Mouse (Mus musculus): ENCODE results near the gene Nrxn3. TPM values are rescaled to one million over a fixed set of nuclear protein-coding genes. Genes with fewer than 3 reads are reported as not detected.

Nrxn3 gene
- total RNA-seq, 2 experiments from 2014 or later, result 0.60 to 0.67 TPM

- intact Hi-C loops (cut with DNase I), result no loop called here
- no peak for DNase-seq
Observed at GRCm38 (mm10) chr12:89979190-89979589, 1256.5 kb downstream of the Nrxn3 start.

- intact Hi-C loops (cut with DNase I), result no loop called here
- no peak for DNase-seq
Observed at GRCm38 (mm10) chr12:89982445-89982844, 1259.8 kb downstream of the Nrxn3 start.

DNA sequence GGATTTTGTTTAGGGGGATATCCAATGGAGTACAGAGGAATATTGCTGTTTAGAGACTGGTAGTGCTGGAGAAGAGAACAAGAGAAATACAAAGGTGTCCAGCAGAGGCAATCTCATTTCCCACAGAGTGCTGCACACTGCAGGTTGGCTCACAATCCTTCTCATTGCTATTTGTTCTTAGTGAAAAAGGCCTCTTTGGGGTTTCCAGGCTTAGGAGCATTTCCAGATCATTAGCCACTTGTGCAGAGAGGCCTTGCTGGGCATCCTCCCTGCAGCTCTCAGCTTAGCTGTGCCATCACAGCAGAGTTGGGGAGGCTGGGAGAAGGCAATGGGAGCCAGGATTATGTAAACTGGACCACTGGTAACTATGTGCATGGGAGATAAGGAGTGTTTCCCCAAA lies 1260.7 kb downstream of the Nrxn3 start:
- intact Hi-C loops (cut with DNase I), result no loop called here
- no peak for DNase-seq

GRCm38 (mm10) chr12:89986219-89986618 lies 1263.5 kb downstream of the Nrxn3 start:
- DNase-seq, result no peak
- intact Hi-C loops (cut with DNase I), result no loop called here

DNA sequence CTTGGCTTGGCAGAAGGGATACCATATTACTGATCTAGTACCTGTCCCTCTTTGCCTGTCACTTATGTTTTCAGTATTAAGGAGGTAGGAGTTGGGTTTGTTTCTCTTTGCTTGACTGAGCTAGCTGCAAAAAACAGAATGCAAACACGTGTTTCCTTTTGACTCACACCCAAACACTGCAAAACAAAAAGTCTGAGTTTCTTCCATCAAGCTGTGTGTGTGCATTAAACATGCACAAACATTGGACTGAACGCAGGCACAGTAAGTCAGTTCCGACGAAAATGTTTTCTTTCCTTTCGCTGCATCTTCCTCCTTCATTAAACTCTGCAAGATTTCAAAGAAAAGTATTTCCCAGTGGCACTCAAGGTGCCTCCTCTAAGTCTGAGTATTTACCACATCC lies 1270.6 kb downstream of the Nrxn3 start:
- no peak for DNase-seq
- intact Hi-C loops (cut with DNase I), result no loop called here

- intact Hi-C loops (cut with DNase I), result no loop called here
Observed at GRCm38 (mm10) chr12:89995392-89995791, 1272.7 kb downstream of the Nrxn3 start.

GRCm38 (mm10) chr12:90010280-90010679 lies 1287.6 kb downstream of the Nrxn3 start:
- DNase-seq, result no peak
- intact Hi-C loops (cut with DNase I), result no loop called here

More at GRCm38 (mm10) chr12:89995392-89995791, 1272.7 kb downstream of the Nrxn3 start:
- no peak for DNase-seq

DNA sequence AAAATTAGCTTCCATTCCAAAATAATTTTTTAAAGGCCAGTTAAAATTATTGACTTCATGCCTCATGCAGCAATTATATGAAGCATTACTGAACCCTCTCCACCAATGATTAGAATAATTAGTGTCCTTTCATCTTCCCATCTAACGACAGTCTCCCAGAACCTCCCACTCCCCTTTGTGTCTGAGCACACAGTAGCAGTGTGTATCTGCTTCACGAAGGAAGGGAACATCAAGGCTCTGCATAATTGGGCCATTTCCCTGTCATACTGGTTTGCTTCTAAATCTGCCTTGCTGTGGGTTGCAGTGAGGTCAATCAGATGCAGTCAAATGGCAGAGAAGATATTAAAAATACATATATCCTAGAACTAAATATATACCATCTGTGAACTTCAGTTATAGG lies 1291.3 kb downstream of the Nrxn3 start:
- intact Hi-C loops (cut with DNase I), result no loop called here

GRCm38 (mm10) chr12:90027023-90027422 lies 1304.3 kb downstream of the Nrxn3 start:
- DNase-seq, result peak; percentile 14 to 31
- intact Hi-C loops (cut with DNase I), result no loop called here

More for the DNA sequence above, 1291.3 kb downstream of the Nrxn3 start:
- DNase-seq, result no peak

DNA sequence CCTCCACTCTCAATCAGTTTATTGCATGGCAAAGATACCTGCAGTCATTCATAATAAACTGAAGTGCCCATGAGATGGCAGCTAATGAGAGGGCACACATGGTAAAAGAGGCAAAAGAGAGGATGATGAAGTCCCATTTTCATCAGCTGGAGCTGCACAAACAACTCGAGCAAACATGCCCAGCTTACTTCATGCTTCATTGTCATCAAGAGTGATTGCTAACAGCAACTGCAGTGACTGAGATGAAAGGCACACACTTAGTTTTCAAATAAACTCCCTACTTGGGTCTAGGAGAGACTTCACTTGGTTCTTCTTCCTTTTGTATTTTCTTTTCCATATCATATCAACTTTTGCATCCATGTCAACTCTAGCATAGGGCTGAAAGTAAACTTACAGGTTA lies 1318.4 kb downstream of the Nrxn3 start:
- DNase-seq, result no peak
- intact Hi-C loops (cut with DNase I), result no loop called here

GRCm38 (mm10) chr12:90056256-90056655 lies 1333.6 kb downstream of the Nrxn3 start:
- intact Hi-C loops (cut with DNase I), result no loop called here
- peak in 1 of 2 experiments; percentile 2 for DNase-seq

- no peak for DNase-seq
- intact Hi-C loops (cut with DNase I), result no loop called here
Observed at GRCm38 (mm10) chr12:90059786-90060185, 1337.1 kb downstream of the Nrxn3 start.

GRCm38 (mm10) chr12:90061312-90061711 lies 1338.6 kb downstream of the Nrxn3 start:
- no peak for DNase-seq
- intact Hi-C loops (cut with DNase I), result no loop called here

DNA sequence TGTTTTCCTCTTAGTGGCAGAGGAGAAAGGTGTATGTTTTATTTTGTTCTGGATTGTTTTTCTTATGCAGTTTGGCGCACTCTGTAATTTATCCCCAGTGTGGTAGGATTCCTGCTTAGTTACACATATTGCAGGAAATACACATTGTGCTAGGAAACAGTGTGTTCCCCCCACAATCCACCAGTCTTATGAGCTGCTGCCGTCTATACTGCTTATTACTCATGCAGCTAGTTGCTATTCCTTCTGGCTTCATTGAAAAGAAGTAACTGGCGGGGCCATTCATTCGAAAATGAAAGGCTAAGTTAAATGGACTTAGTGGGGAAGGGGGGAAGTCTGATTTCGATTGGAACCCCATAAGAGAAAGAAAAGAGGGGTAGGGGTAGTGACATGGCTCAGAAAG lies 1339.5 kb downstream of the Nrxn3 start:
- intact Hi-C loops (cut with DNase I), result no loop called here
- DNase-seq, result no peak

GRCm38 (mm10) chr12:90063443-90063842 lies 1340.8 kb downstream of the Nrxn3 start:
- no peak for DNase-seq

GRCm38 (mm10) chr12:90085862-90086261 lies 1363.2 kb downstream of the Nrxn3 start:
- no peak for DNase-seq

More at GRCm38 (mm10) chr12:90063443-90063842, 1340.8 kb downstream of the Nrxn3 start:
- intact Hi-C loops (cut with DNase I), result no loop called here

GRCm38 (mm10) chr12:90095754-90096153 lies 1373.1 kb downstream of the Nrxn3 start:
- no peak for DNase-seq
- intact Hi-C loops (cut with DNase I), result no loop called here

More at GRCm38 (mm10) chr12:90085862-90086261, 1363.2 kb downstream of the Nrxn3 start:
- intact Hi-C loops (cut with DNase I), result no loop called here

- intact Hi-C loops (cut with DNase I), result no loop called here
- DNase-seq, result no peak
Observed at GRCm38 (mm10) chr12:90113351-90113791, 1390.7 kb downstream of the Nrxn3 start.

DNA sequence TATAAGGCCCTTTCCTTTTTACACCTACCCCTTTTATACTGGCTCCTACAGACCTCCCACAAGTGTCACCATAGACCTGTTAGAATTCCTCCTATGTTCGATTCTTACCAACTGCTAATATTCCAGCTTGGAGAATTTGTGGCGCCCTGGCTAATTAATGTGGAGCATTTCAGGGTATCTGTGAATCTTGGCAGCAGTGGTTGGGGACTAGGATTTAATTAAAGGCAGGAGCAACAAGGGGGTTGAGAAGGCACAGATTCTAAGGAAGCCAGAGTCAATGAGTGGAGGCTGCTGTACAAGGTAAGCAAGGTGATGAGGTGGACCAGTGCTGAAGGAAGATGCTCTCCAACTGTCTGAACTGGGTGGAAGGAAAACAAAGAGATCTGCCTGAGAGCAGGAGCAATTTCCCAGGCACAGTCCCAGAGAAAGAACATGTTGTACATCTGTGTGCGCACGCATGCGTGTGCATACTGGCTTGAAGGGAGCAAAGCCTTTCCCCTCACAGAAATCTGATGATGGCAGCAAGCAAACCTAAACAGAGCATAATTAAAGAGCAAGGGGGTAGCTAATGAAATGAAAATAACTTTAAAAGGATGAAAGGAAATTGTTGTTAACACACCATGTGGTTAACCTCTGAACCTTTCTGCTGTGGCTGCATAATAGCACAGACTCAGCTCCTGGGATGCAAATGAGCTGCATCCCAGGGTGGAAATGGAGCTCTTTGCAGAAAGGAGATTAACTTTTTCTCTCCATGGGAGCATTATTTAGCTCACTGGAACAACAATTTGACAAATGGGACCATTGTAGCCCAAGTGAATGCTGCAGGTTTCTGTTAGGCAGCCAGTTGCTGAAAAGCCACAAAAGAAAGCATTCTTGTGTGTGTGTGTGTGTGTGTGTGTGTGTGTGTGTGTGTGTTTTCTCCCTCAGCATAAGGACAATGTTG lies 1409.5 kb downstream of the Nrxn3 start:
- no peak for DNase-seq
- intact Hi-C loops (cut with DNase I), result no loop called here

DNA sequence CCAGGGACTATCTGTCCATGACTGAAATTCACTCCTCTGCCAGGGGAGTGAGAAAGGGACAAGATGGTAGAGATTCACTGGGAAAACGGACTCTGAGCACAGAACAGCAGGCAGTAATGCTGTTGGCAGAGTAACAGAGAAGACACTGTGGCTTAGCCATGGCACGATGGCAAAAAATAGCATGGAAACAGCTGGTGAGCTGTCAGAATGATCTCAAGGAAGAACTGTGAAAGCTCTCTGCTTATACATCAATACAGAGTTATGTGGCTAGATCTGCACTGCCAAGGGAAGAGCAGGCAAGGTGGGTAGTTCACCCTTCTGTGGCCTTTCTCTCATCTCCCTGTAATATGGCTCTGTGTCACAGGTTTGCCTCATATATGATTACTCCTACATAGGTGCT lies 1419.3 kb downstream of the Nrxn3 start:
- intact Hi-C loops (cut with DNase I), result no loop called here
- DNase-seq, result no peak

GRCm38 (mm10) chr12:90144247-90144646 lies 1421.6 kb downstream of the Nrxn3 start:
- no peak for DNase-seq
- intact Hi-C loops (cut with DNase I), result no loop called here

DNA sequence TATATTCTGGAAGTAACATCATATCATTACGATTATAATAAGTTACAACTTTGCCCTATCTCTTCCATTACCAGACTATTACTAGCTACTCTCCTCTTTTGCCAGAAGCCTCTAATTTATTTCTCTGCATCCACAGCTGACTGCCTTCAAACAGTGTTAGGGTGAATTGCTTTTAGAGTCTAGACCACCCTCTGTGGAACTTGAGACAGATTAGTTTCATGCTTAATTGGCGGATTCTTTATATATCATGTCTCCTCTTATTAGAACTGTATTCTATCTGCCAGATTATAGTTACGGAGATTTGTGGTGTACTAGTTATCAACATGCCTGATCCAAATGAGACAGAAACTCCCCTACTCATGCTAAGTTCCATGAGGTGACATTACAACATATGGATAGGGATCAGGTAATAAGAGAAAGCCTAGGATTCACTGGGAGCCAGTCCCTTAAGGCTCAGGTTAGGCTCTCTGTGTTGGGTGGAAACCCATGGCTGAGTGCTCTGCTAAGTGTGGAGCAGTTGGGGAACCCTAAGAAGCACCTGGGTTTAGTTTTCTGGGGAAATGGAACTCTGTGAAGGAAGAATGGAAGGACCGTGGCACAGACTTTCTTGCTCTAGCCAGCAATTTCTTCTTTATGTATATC lies 1435.6 kb downstream of the Nrxn3 start:
- no peak for DNase-seq

More for the DNA sequence above, 1435.6 kb downstream of the Nrxn3 start:
- intact Hi-C loops (cut with DNase I), result no loop called here

Data from heart, postnatal 10 days (tissue).